Mouse (Mus musculus) stomach, postnatal 0 days (tissue): ENCODE measurements around the gene Klc1. TPM values are rescaled to one million over a fixed set of nuclear protein-coding genes. Genes with fewer than 3 reads are reported as not detected.

Source experiments
- ATAC-seq: fragments of 200-750 bp; cut with Nextera tagmentation; 2 replicates; pipeline ENCODE4 v1.8.0; 2017; ENCODE audit not compliant: low FRiP score, low TSS enrichment
- DNase-seq: peaks from one replicate; pipeline ENCODE4 v3.0.0-alpha.2; 2016; ENCODE audit warnings: low spot score
- H3K27ac ChIP-seq: fragments of 300-500 bp; sonication (generic); replicated peaks from 2 replicates; pipeline ENCODE4 v1.5.1; 2014; ENCODE audit warnings: mild to moderate bottlenecking, control low read depth
- H3K27me3 ChIP-seq: fragments of 300-500 bp; sonication (generic); 2 replicates; pipeline ENCODE4 v1.6.1; 2014; ENCODE audit warnings: low read length; ENCODE audit not compliant: control insufficient read depth, insufficient read depth
- H3K36me3 ChIP-seq: fragments of 300-500 bp; sonication (generic); 2 replicates; pipeline ENCODE4 v1.6.1; 2014; ENCODE audit warnings: low read length, mixed read lengths; ENCODE audit not compliant: control insufficient read depth, insufficient read depth
- H3K4me1 ChIP-seq: fragments of 300-500 bp; sonication (generic); replicated peaks from 2 replicates; pipeline ENCODE4 v1.6.1; 2014; ENCODE audit warnings: antibody characterized with exemption; ENCODE audit not compliant: control insufficient read depth, insufficient read depth
- H3K4me2 ChIP-seq: fragments of 300-500 bp; sonication (generic); replicated peaks from 2 replicates; pipeline ENCODE4 v1.6.1; 2014; ENCODE audit warnings: low read depth, mild to moderate bottlenecking, control low read depth, moderate library complexity
- H3K4me3 ChIP-seq: fragments of 300-500 bp; sonication (generic); 2 replicates; pipeline ENCODE4 v1.5.1; 2014; ENCODE audit warnings: low read depth, low read length, control low read depth
- H3K9ac ChIP-seq: fragments of 300-500 bp; sonication (generic); 2 replicates; pipeline ENCODE4 v1.6.1; 2014; ENCODE audit warnings: mild to moderate bottlenecking, low read length, control low read depth, mixed read lengths
- H3K9me3 ChIP-seq: fragments of 300-500 bp; sonication (generic); 2 replicates; pipeline ENCODE4 v1.6.1; 2016; ENCODE audit warnings: low read length; ENCODE audit not compliant: control insufficient read depth
- CTCF ChIP-seq: IDR thresholded peaks from 2 replicates; pipeline ENCODE4 v1.5.1; 2016; ENCODE audit warnings: antibody characterized with exemption, low read depth, mild to moderate bottlenecking, moderate library complexity
- EP300 ChIP-seq: optimal IDR thresholded peaks from 2 replicates; pipeline ENCODE3; 2016; ENCODE audit warnings: antibody characterized with exemption
- WGBS: fragments of 180-500 bp; shearing (Covaris S2); extraction: QIAGEN DNeasy Blood & Tissue Kit; methylation state at CpG from one replicate; pipeline ENCODE4 v1.1.7; 2014; 5-methylcytosine and 5-hydroxymethylcytosine counted together
- polyA plus RNA-seq: library from polyadenylated mRNA; unstranded; fragments of >200 nt; fragmentation: Nextera tagmentation; extraction: Ambion mirVana; gene quantifications from 2 replicates; pipeline ENCODE4 v1.2.1, GENCODE M21; 2015

The Klc1 gene
- polyA plus RNA-seq, 1 experiment from 2014 or later, result 56.7 TPM

DNA sequence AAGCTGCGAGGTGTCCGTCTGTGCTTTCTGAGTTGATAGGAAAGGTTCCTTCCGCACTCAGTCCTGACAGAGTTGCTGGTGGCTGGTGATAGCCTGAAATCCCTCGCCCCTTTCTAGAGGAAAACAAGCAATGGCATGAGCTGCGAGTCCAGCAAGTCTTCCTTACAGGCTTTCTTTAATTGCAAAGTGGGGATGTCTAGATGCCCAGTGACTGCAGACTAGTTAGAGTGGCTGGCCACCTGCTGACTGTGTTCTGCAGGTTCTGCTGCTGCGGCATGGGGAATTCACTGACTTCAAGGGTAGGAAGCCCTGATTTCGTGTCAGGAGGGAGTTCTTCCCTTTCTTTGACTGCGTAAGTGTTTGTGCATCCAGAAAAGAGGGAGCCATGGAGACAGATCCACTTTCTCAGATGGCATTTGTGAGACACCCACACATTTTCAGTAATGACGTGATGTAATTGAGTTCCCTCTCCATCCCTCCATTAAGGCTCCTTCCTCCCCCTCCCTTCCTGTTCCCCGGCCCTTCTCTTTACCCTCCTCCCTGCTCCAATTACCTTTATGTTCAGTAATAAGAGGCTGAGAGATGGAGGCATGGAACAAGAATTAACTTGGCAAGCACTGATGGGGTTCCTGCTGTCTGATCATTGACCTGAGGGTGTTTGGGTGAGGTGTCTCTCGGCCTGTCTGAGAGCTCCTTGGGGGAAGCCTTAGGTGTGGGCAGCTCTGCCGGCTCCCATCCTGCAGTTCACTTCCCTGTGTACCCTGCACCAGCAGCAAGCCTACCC lies 33.1 kb upstream of the Klc1 start:
- no peaks in the 10 kb centered on the region for H3K27me3 ChIP-seq
- TF ChIP-seq EP300 (no peak), CTCF (no peak)
- H3K4me1 ChIP-seq, result no peaks in the 10 kb centered on the region
- H3K4me2 ChIP-seq, result no peak overlapping the region
- peak overlapping the region; percentile 40 for H3K27ac ChIP-seq
- H3K9me3 ChIP-seq, result no peaks in the 10 kb centered on the region
- 75% methylated on average over 12 of the region's 12 CpGs for WGBS
- H3K4me3 ChIP-seq, result no peak overlapping the region
- no peak for ATAC-seq
- no peaks in the 10 kb centered on the region; the same call in 1 of the 2 replicates for H3K36me3 ChIP-seq
- H3K9ac ChIP-seq, result no peak overlapping the region
- no peak for DNase-seq

DNA sequence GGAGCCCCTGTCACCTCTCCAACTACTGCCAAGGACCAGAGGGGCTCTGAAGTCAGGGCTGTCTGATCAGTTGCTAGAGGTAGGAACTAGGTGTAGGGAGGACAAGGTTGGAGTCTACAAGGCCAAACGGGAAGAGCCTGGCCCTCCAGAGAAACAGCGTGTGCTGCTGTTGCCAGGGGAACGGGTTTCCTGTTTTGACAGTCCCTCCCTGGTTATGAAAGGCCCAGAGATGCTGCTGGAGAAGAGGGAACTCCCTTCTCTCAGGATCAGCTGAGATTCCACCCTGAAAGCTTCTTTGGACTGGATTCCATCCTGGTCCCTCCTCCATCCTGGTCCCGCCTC lies 32.6 kb upstream of the Klc1 start:
- DNase-seq (no peak), ATAC-seq (peak; percentile 69)
- Histone ChIP-seq H3K27ac (0 out of 2 replicates have a peak overlapping the region, but pooled peaks have one; percentile 40), H3K9me3 (no peaks in the 10 kb centered on the region), H3K27me3 (no peaks in the 10 kb centered on the region), H3K4me2 (no peak overlapping the region), H3K4me3 (no peak overlapping the region), H3K9ac (no peak overlapping the region), H3K36me3 (no peaks in the 10 kb centered on the region; the same call in 1 of the 2 replicates), H3K4me1 (no peaks in the 10 kb centered on the region)
- WGBS, result 68% methylated on average over 4 of the region's 4 CpGs
- TF ChIP-seq EP300, result no peak

DNA sequence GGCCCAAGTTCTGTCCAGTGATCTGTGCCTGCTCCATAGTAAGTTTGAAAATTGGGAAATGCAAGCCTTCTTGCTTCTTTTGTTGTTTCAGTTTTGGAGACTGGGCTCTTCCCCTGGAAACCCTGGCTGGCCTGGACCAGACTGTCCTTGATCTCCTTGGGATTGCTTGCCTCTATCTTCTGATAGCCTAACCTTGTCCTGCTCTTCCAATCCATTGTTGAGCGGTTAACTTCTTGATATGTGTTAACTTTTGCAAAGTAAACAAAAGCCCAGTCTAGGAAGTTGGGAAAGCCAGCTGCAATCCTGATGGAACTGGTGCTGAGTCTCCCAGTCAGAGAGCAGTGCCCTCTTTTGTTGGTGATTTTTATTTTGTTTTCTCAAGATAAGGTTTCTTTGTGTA lies 30.7 kb upstream of the Klc1 start:
- Histone ChIP-seq H3K36me3 (no peaks in the 10 kb centered on the region; the same call in 1 of the 2 replicates), H3K4me1 (no peaks in the 10 kb centered on the region), H3K9me3 (no peaks in the 10 kb centered on the region), H3K4me3 (no peak overlapping the region), H3K27me3 (no peaks in the 10 kb centered on the region), H3K27ac (no peak overlapping the region), H3K4me2 (no peak overlapping the region), H3K9ac (no peak overlapping the region)
- ATAC-seq (no peak), DNase-seq (no peak)
- TF ChIP-seq EP300, result no peak
- TF ChIP-seq CTCF, result no peak
- 64% methylated on average over 1 of the region's 1 CpGs for WGBS

GRCm38 (mm10) chr12:111731822-111732807 lies 26.5 kb upstream of the Klc1 start:
- WGBS, result 31% methylated on average over 30 of the region's 30 CpGs
- no peaks in the 10 kb centered on the region for H3K4me1 ChIP-seq
- TF ChIP-seq CTCF (peak; percentile 99), EP300 (no peak)
- DNase-seq (peak; percentile 92), ATAC-seq (peak; percentile 91)
- no peaks in the 10 kb centered on the region for H3K9me3 ChIP-seq
- H3K9ac ChIP-seq, result no peak overlapping the region
- no peaks in the 10 kb centered on the region; the same call in 1 of the 2 replicates for H3K36me3 ChIP-seq
- H3K4me2 ChIP-seq, result peak overlapping the region; percentile 15; the same call in 1 of the 2 replicates
- H3K27me3 ChIP-seq, result no peaks in the 10 kb centered on the region
- no peak overlapping the region for H3K27ac ChIP-seq
- H3K4me3 ChIP-seq, result no peak overlapping the region

DNA sequence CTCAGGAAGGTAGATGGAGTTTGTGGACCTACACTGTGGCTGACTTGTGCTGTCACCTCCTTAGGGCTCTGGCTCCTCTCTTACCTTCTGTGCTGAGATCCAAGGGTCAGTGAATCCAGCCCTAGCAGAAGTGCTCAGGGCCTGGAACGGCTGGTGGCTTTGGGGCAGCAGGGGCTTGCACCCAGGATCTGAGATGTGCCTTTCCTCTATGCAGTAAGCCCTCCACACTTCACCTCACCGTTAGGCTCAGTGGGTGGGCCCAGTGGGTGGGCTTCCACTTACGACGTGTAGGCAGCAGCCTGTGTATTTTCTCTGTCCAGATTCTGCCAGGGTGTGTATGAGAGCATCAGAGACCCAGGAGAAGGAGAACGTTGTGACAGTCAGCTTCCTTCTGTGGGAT lies 25.7 kb upstream of the Klc1 start:
- Histone ChIP-seq H3K27me3 (no peaks in the 10 kb centered on the region), H3K27ac (0 out of 2 replicates have a peak overlapping the region, but pooled peaks have one; percentile 2), H3K36me3 (no peaks in the 10 kb centered on the region; the same call in 1 of the 2 replicates), H3K4me1 (no peaks in the 10 kb centered on the region), H3K4me3 (no peak overlapping the region), H3K9me3 (no peaks in the 10 kb centered on the region), H3K9ac (no peak overlapping the region), H3K4me2 (no peak overlapping the region)
- DNase-seq (no peak), ATAC-seq (peak; percentile 7; the same call in 1 of the 2 replicates)
- 48% methylated on average over 5 of the region's 5 CpGs for WGBS
- no peak for TF ChIP-seq CTCF
- no peak for TF ChIP-seq EP300
